Mouse (Mus musculus): ENCODE results near the gene Washc2. TPM values are rescaled to one million over a fixed set of nuclear protein-coding genes. Genes with fewer than 3 reads are reported as not detected.

Washc2 gene
- polyA plus RNA-seq, 1 experiment from 2014 or later: 40.5 TPM

DNA sequence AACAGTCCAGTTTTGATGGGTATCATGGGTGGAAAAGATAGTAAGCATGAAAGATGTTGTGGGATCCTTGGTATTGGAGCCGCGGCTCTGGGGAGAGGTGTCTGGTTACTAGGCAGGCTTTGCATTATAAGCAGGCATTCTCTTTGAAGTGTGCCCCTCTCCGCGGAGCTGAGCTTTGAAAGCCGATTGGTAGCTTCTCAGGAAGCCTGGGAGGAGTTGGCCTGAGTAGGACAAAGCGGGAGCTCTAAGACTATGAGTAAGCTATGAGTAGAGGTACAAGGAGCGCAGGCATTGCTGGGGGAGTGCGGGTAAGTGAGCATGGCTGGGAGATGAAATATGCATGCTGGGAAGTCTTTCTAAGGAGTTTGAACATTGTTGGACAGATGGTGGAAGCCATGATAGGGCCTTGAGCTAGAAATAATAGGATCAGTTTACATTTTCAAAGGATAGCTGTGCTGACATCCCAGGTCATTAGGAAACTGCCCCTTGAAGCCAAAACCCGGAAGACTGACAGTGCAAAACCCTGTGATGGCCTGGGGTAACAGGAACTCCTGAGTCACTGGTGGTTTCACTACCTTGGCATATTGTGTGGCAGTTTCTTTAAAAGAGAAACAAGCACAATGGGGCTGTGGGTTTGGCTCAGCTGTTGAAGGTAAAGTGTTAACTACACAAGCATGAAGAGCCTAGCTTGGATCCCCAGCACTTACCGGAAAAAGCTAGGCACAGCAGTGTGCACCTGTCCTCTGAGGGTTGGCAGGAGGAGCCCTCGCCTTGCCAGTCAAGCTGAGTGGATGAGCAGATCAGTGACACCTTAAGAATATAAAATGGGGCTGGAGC, 58.7 kb downstream of the Washc2 start:
- no peak for ATAC-seq (replicated peaks; ENCODE audit: low FRiP score, low read depth)

DNA sequence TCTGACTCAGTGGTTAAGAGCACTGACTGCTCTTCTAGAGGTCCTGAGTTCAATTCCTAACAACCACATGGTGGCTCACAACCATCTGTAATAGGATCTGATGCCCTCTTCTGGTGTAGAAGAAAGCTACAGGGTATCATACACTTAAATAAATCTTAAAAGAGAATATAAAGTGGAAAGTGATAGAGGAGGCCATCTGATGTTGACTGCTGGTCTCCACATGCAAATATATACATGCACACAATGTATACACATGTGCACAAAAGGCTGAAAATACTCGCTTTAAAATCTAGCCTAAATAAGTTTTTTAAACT, 59.2 kb downstream of the Washc2 start:
- no peak overlapping the region for H3K27ac ChIP-seq
- no peaks in the 10 kb centered on the region; the same call in 1 of the 2 replicates for H3K4me1 ChIP-seq (replicated peaks; ENCODE audit: insufficient read depth, low read length)
- 0 out of 2 replicates have a peak, but pooled peaks cover 6% of the 10 kb centered on the region for H3K36me3 ChIP-seq (ENCODE audit: insufficient read depth, low read length)
- H3K27me3 ChIP-seq (ENCODE audit: insufficient read depth, low read length): no peaks in the 10 kb centered on the region
- WGBS: 90% methylated on average over 1 of the region's 1 CpGs
- H3K4me2 ChIP-seq (ENCODE audit: low read length): no peak overlapping the region
- H3K9me3 ChIP-seq (replicated peaks; ENCODE audit: low read length): no peaks in the 10 kb centered on the region
- ATAC-seq (replicated peaks; ENCODE audit: low FRiP score, low read depth): no peak
- TF ChIP-seq CTCF (IDR thresholded peaks at IDR 0.05; ENCODE audit: low read depth): peak; percentile 47
- no peak overlapping the region for H3K4me3 ChIP-seq (replicated peaks; ENCODE audit: low read depth, low read length)
- no peak overlapping the region for H3K9ac ChIP-seq (ENCODE audit: low read depth, low read length)
- DNase-seq (ENCODE audit: low spot score): no peak

More for the DNA sequence above, 58.7 kb downstream of the Washc2 start:
- 0 out of 2 replicates have a peak, but pooled peaks cover 10% of the 10 kb centered on the region for H3K36me3 ChIP-seq (ENCODE audit: insufficient read depth, low read length)
- TF ChIP-seq CTCF (IDR thresholded peaks at IDR 0.05; ENCODE audit: low read depth): no peak
- H3K27me3 ChIP-seq (ENCODE audit: insufficient read depth, low read length): no peaks in the 10 kb centered on the region
- no peak overlapping the region for H3K9ac ChIP-seq (ENCODE audit: low read depth, low read length)
- H3K4me2 ChIP-seq (ENCODE audit: low read length): peak overlapping the region; percentile 48
- H3K9me3 ChIP-seq (replicated peaks; ENCODE audit: low read length): no peaks in the 10 kb centered on the region
- WGBS: 21% methylated on average over 11 of the region's 11 CpGs
- no peaks in the 10 kb centered on the region; the same call in 1 of the 2 replicates for H3K4me1 ChIP-seq (replicated peaks; ENCODE audit: insufficient read depth, low read length)
- DNase-seq (ENCODE audit: low spot score): peak; percentile 48
- H3K27ac ChIP-seq: no peak overlapping the region
- no peak overlapping the region for H3K4me3 ChIP-seq (replicated peaks; ENCODE audit: low read depth, low read length)

DNA sequence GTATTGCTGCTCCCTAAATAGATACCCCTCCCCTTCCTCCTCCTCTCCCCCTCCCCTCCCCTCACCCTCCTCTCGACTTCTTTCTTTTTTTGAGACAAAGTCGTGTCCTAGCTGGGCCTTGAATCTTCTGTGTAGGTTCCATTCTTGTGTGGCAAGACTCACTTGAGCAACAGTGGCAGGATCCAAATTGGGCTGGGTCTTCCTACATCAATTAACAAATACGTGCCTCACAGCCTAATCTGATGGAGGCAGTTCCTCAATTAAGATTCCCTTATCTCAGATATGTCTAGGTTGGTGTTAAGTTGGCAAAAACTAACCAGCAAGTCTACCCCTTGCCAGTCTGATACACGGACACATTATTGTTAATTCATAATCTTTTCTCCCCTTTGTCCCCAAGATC, 67.9 kb downstream of the Washc2 start:
- H3K27ac ChIP-seq: no peak overlapping the region
- 73% methylated on average over 4 of the region's 4 CpGs for WGBS
- TF ChIP-seq CTCF (IDR thresholded peaks at IDR 0.05; ENCODE audit: low read depth): no peak

DNA sequence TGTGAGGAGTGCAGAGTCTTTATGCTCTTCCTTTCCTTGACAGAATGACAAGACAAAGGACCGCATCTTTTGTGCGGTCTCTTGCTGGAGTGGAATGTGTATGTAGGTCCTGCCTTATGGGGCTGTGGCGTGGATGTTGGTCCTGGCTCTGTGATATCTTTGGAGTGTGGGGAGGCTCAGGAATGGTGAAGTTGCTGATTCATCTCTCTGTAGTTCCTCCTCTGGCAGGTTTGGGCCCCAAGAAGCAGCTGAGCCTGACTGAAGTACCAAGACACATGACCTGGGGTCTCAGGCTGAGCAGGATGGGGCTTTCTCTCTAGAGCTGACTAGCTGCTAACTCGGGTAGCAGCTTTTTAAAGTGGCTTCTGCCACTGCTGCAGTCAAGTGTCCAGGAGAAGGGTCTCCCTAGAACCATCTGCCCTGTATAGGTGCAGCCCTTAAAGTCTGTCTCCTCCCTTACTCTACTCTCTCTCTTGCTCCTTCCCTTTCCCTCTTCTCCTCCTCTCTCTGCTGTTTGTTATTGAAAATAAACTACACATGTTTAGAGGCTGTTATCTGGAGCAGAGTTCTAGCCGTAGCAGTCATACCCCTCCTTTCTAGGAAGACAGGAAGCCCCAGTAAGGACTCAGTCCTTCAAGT, 71.0 kb downstream of the Washc2 start:
- no peaks in the 10 kb centered on the region for H3K4me1 ChIP-seq (replicated peaks; ENCODE audit: insufficient read depth, low read length)
- H3K27ac ChIP-seq: no peak overlapping the region
- ATAC-seq (replicated peaks; ENCODE audit: low FRiP score, low read depth) (no peak), DNase-seq (ENCODE audit: low spot score) (no peak)
- no peaks in the 10 kb centered on the region for H3K27me3 ChIP-seq (ENCODE audit: insufficient read depth, low read length)
- no peak overlapping the region for H3K4me2 ChIP-seq (ENCODE audit: low read length)
- TF ChIP-seq CTCF (IDR thresholded peaks at IDR 0.05; ENCODE audit: low read depth): no peak
- H3K4me3 ChIP-seq (replicated peaks; ENCODE audit: low read depth, low read length): no peak overlapping the region
- 78% methylated on average over 5 of the region's 5 CpGs for WGBS
- H3K9ac ChIP-seq (ENCODE audit: low read depth, low read length): no peak overlapping the region
- H3K9me3 ChIP-seq (replicated peaks; ENCODE audit: low read length): no peaks in the 10 kb centered on the region
- H3K36me3 ChIP-seq (ENCODE audit: insufficient read depth, low read length): no peaks in the 10 kb centered on the region

More for the DNA sequence above, 67.9 kb downstream of the Washc2 start:
- H3K4me3 ChIP-seq (replicated peaks; ENCODE audit: low read depth, low read length): no peak overlapping the region
- H3K4me2 ChIP-seq (ENCODE audit: low read length): no peak overlapping the region
- no peaks in the 10 kb centered on the region for H3K4me1 ChIP-seq (replicated peaks; ENCODE audit: insufficient read depth, low read length)
- ATAC-seq (replicated peaks; ENCODE audit: low FRiP score, low read depth) (no peak), DNase-seq (ENCODE audit: low spot score) (no peak)
- no peak overlapping the region for H3K9ac ChIP-seq (ENCODE audit: low read depth, low read length)
- no peaks in the 10 kb centered on the region for H3K9me3 ChIP-seq (replicated peaks; ENCODE audit: low read length)
- H3K27me3 ChIP-seq (ENCODE audit: insufficient read depth, low read length): no peaks in the 10 kb centered on the region
- no peaks in the 10 kb centered on the region for H3K36me3 ChIP-seq (ENCODE audit: insufficient read depth, low read length)

DNA sequence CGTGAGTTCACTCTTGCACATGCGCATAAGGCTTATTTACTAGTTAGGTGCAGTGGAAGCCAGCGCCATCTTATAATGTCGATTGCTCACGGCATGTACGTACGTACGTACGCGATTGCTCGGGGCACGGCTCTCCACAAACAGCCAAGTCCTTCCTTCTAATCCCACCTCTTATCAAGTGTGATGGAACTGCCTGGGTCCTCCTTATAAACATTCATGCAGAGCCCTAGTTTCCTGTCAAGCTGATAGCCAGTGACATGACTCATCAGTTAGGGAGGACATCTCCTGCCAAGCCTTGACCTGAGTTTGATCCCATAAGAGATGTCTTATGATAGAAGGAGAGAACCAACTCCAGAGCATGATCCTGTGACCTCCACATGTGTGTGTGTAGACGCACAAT, 73.2 kb downstream of the Washc2 start:
- no peak for ATAC-seq (replicated peaks; ENCODE audit: low FRiP score, low read depth)
- Histone ChIP-seq H3K27me3 (ENCODE audit: insufficient read depth, low read length) (no peaks in the 10 kb centered on the region), H3K4me3 (replicated peaks; ENCODE audit: low read depth, low read length) (no peak overlapping the region), H3K4me2 (ENCODE audit: low read length) (no peak overlapping the region), H3K4me1 (replicated peaks; ENCODE audit: insufficient read depth, low read length) (no peaks in the 10 kb centered on the region), H3K27ac (no peak overlapping the region), H3K36me3 (ENCODE audit: insufficient read depth, low read length) (no peaks in the 10 kb centered on the region), H3K9ac (ENCODE audit: low read depth, low read length) (no peak overlapping the region), H3K9me3 (replicated peaks; ENCODE audit: low read length) (no peaks in the 10 kb centered on the region)
- 96% methylated on average over 13 of the region's 13 CpGs for WGBS
- no peak for TF ChIP-seq CTCF (IDR thresholded peaks at IDR 0.05; ENCODE audit: low read depth)
- DNase-seq (ENCODE audit: low spot score): no peak

DNA sequence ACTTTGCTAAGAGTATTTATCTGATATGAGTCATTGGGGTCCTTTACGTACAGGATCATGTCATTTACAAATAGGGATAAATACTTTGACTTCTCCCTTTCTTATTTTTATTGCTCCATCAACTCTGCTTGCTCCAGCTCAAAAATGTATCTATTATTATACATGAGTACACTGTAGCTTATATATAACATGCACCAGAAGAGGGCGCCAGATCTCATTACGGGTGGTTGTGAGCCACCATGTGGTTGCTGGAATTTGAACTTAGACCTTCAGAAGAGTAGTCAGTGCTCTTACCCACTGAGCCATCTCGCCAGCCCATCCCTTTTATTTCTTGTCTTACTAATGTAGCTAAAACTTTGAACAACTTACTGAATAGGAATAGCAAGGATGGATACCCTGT, 74.7 kb downstream of the Washc2 start:
- no peaks in the 10 kb centered on the region for H3K4me1 ChIP-seq (replicated peaks; ENCODE audit: insufficient read depth, low read length)
- no peaks in the 10 kb centered on the region for H3K27me3 ChIP-seq (ENCODE audit: insufficient read depth, low read length)
- H3K4me3 ChIP-seq (replicated peaks; ENCODE audit: low read depth, low read length): no peak overlapping the region
- H3K4me2 ChIP-seq (ENCODE audit: low read length): no peak overlapping the region
- TF ChIP-seq CTCF (IDR thresholded peaks at IDR 0.05; ENCODE audit: low read depth): peak; percentile 54
- ATAC-seq (replicated peaks; ENCODE audit: low FRiP score, low read depth) (no peak), DNase-seq (ENCODE audit: low spot score) (no peak)
- no peak overlapping the region for H3K27ac ChIP-seq
- 62% methylated on average over 4 of the region's 4 CpGs for WGBS
- no peak overlapping the region for H3K9ac ChIP-seq (ENCODE audit: low read depth, low read length)
- H3K9me3 ChIP-seq (replicated peaks; ENCODE audit: low read length): no peaks in the 10 kb centered on the region
- no peaks in the 10 kb centered on the region for H3K36me3 ChIP-seq (ENCODE audit: insufficient read depth, low read length)
